Mouse (Mus musculus) hindbrain, embryonic 16.5 days (tissue): Measurements from ENCODE around the gene Tspan14. TPM values are rescaled to one million over a fixed set of nuclear protein-coding genes. Genes with fewer than 3 reads are reported as not detected.

Experiments
- ATAC-seq: fragments of 200-750 bp; cut with Nextera tagmentation; 2 replicates; pipeline ENCODE4 v1.8.0; 2017; ENCODE audit warnings: moderate TSS enrichment, moderate library complexity
- H3K27ac ChIP-seq: fragments of 300-500 bp; sonication (generic); 2 replicates; pipeline ENCODE4 v1.5.1; 2014; ENCODE audit warnings: low read depth, mild to moderate bottlenecking, control low read depth, low read length, moderate library complexity
- H3K27me3 ChIP-seq: fragments of 300-500 bp; sonication (generic); replicated peaks from 2 replicates; pipeline ENCODE4 v1.6.1; 2014; ENCODE audit warnings: low read length; ENCODE audit not compliant: control insufficient read depth, insufficient read depth
- H3K36me3 ChIP-seq: fragments of 300-500 bp; sonication (generic); 2 replicates; pipeline ENCODE4 v1.6.1; 2014; ENCODE audit warnings: mild to moderate bottlenecking, low read length, moderate library complexity, mixed read lengths; ENCODE audit not compliant: control insufficient read depth, insufficient read depth
- H3K4me1 ChIP-seq: fragments of 300-500 bp; sonication (generic); 2 replicates; pipeline ENCODE4 v1.6.1; 2014; ENCODE audit warnings: low read depth, low read length; ENCODE audit not compliant: control insufficient read depth, insufficient read depth
- H3K4me2 ChIP-seq: fragments of 300-500 bp; sonication (generic); 2 replicates; pipeline ENCODE4 v1.6.1; 2014; ENCODE audit warnings: mild to moderate bottlenecking, low read length, control low read depth, moderate library complexity
- H3K4me3 ChIP-seq: fragments of 300-500 bp; sonication (generic); 2 replicates; pipeline ENCODE4 v1.5.1; 2014; ENCODE audit warnings: mild to moderate bottlenecking, low read length, control low read depth, moderate library complexity
- H3K9ac ChIP-seq: fragments of 300-500 bp; sonication (generic); 2 replicates; pipeline ENCODE4 v1.6.1; 2014; ENCODE audit warnings: low read depth, mild to moderate bottlenecking, control low read depth, low read length, moderate library complexity
- H3K9me3 ChIP-seq: fragments of 300-500 bp; sonication (generic); 2 replicates; pipeline ENCODE4 v1.6.1; 2014; ENCODE audit warnings: mild to moderate bottlenecking, low read length, moderate library complexity; ENCODE audit not compliant: control insufficient read depth
- WGBS: fragments of 180-500 bp; shearing (Covaris S2); extraction: QIAGEN DNeasy Blood & Tissue Kit; methylation state at CpG from one replicate; pipeline ENCODE4 v1.1.7; 2014; 5-methylcytosine and 5-hydroxymethylcytosine counted together
- polyA plus RNA-seq: library from polyadenylated mRNA; unstranded; fragments of >200 nt; fragmentation: Nextera tagmentation; extraction: Ambion mirVana; gene quantifications from 2 replicates; pipeline ENCODE4 v1.2.1, GENCODE M21; 2015

The Tspan14 gene
- polyA plus RNA-seq, 1 experiment from 2014 or later: 52.5 TPM

- Histone ChIP-seq H3K9me3 (no peaks in the 10 kb centered on the region), H3K27me3 (no peaks in the 10 kb centered on the region), H3K4me1 (no peaks in the 10 kb centered on the region), H3K4me2 (no peak overlapping the region), H3K27ac (no peak overlapping the region), H3K9ac (no peak overlapping the region), H3K36me3 (peaks cover 4% of the 10 kb centered on the region; the same call in 1 of the 2 replicates), H3K4me3 (no peak overlapping the region)
- WGBS: 0% methylated on average over 1 of the region's 1 CpGs
- ATAC-seq: peak; percentile 43
Observed at GRCm38 (mm10) chr14:40917632-40918031, 49.0 kb downstream of the Tspan14 start.

GRCm38 (mm10) chr14:40916667-40917066, 49.9 kb downstream of the Tspan14 start:
- ATAC-seq: no peak
- no peak overlapping the region for H3K4me2 ChIP-seq
- no peaks in the 10 kb centered on the region for H3K4me1 ChIP-seq
- H3K9ac ChIP-seq: no peak overlapping the region
- WGBS: 89% methylated on average over 15 of the region's 15 CpGs
- H3K4me3 ChIP-seq: no peak overlapping the region
- H3K36me3 ChIP-seq: peaks cover 4% of the 10 kb centered on the region; the same call in 1 of the 2 replicates
- no peak overlapping the region for H3K27ac ChIP-seq
- no peaks in the 10 kb centered on the region for H3K27me3 ChIP-seq
- H3K9me3 ChIP-seq: no peaks in the 10 kb centered on the region

- Histone ChIP-seq H3K36me3 (peaks cover 4% of the 10 kb centered on the region), H3K9ac (no peak overlapping the region), H3K4me1 (no peaks in the 10 kb centered on the region), H3K27me3 (no peaks in the 10 kb centered on the region), H3K4me2 (no peak overlapping the region), H3K4me3 (no peak overlapping the region), H3K9me3 (no peaks in the 10 kb centered on the region), H3K27ac (no peak overlapping the region)
- ATAC-seq: no peak
- WGBS: 90% methylated on average over 8 of the region's 8 CpGs
Observed at GRCm38 (mm10) chr14:40915838-40916237, 50.8 kb downstream of the Tspan14 start.

- Histone ChIP-seq H3K9me3 (no peaks in the 10 kb centered on the region), H3K36me3 (peaks cover 7% of the 10 kb centered on the region)
- 88% methylated on average over 3 of the region's 3 CpGs for WGBS
Observed at GRCm38 (mm10) chr14:40914701-40915100, 51.9 kb downstream of the Tspan14 start.

GRCm38 (mm10) chr14:40913709-40914108, 52.9 kb downstream of the Tspan14 start:
- no peak for ATAC-seq
- H3K27ac ChIP-seq: no peak overlapping the region
- no peaks in the 10 kb centered on the region for H3K4me1 ChIP-seq
- peaks cover 12% of the 10 kb centered on the region for H3K36me3 ChIP-seq
- no peaks in the 10 kb centered on the region for H3K9me3 ChIP-seq
- no peak overlapping the region for H3K9ac ChIP-seq
- 64% methylated on average over 6 of the region's 6 CpGs for WGBS
- no peak overlapping the region for H3K4me3 ChIP-seq
- H3K4me2 ChIP-seq: no peak overlapping the region
- no peaks in the 10 kb centered on the region for H3K27me3 ChIP-seq

More at GRCm38 (mm10) chr14:40914701-40915100, 51.9 kb downstream of the Tspan14 start:
- Histone ChIP-seq H3K4me1 (no peaks in the 10 kb centered on the region), H3K4me3 (no peak overlapping the region), H3K4me2 (no peak overlapping the region), H3K27me3 (no peaks in the 10 kb centered on the region), H3K9ac (no peak overlapping the region), H3K27ac (no peak overlapping the region)
- no peak for ATAC-seq

GRCm38 (mm10) chr14:40911529-40911928, 55.1 kb downstream of the Tspan14 start:
- Histone ChIP-seq H3K36me3 (peaks cover 26% of the 10 kb centered on the region), H3K4me1 (no peaks in the 10 kb centered on the region), H3K9ac (no peak overlapping the region), H3K27ac (no peak overlapping the region), H3K27me3 (no peaks in the 10 kb centered on the region), H3K4me3 (no peak overlapping the region), H3K4me2 (no peak overlapping the region), H3K9me3 (no peaks in the 10 kb centered on the region)
- ATAC-seq: no peak

- ATAC-seq: no peak
- Histone ChIP-seq H3K4me1 (no peaks in the 10 kb centered on the region), H3K4me2 (no peak overlapping the region), H3K36me3 (peaks cover 22% of the 10 kb centered on the region), H3K4me3 (no peak overlapping the region), H3K27ac (no peak overlapping the region), H3K9me3 (no peaks in the 10 kb centered on the region), H3K9ac (no peak overlapping the region), H3K27me3 (no peaks in the 10 kb centered on the region)
- WGBS: 95% methylated on average over 9 of the region's 9 CpGs
Observed at GRCm38 (mm10) chr14:40908763-40909162, 57.8 kb downstream of the Tspan14 start.

GRCm38 (mm10) chr14:40906770-40907169, 59.8 kb downstream of the Tspan14 start:
- H3K27me3 ChIP-seq: no peaks in the 10 kb centered on the region
- 89% methylated on average over 9 of the region's 9 CpGs for WGBS
- no peaks in the 10 kb centered on the region for H3K4me1 ChIP-seq
- H3K9me3 ChIP-seq: no peaks in the 10 kb centered on the region
- no peak overlapping the region for H3K27ac ChIP-seq
- H3K4me3 ChIP-seq: no peak overlapping the region
- no peak overlapping the region for H3K4me2 ChIP-seq
- no peak overlapping the region for H3K9ac ChIP-seq
- peaks cover 22% of the 10 kb centered on the region for H3K36me3 ChIP-seq
- no peak for ATAC-seq

GRCm38 (mm10) chr14:40905813-40906212, 60.8 kb downstream of the Tspan14 start:
- peaks cover 22% of the 10 kb centered on the region for H3K36me3 ChIP-seq

More at GRCm38 (mm10) chr14:40905813-40906212, 60.8 kb downstream of the Tspan14 start:
- no peak overlapping the region for H3K4me2 ChIP-seq
- no peaks in the 10 kb centered on the region for H3K27me3 ChIP-seq
- H3K4me1 ChIP-seq: no peaks in the 10 kb centered on the region
- H3K9ac ChIP-seq: no peak overlapping the region
- H3K9me3 ChIP-seq: no peaks in the 10 kb centered on the region
- WGBS: 89% methylated on average over 8 of the region's 8 CpGs
- H3K4me3 ChIP-seq: no peak overlapping the region
- H3K27ac ChIP-seq: no peak overlapping the region
- no peak for ATAC-seq
